Mouse (Mus musculus): ENCODE measurements around the gene Dab1.

Gene Dab1

GRCm38 (mm10) chr4:104008406-104008805, 389.2 kb downstream of the Dab1 start:
- DNase-seq = no peak

- no peak for DNase-seq
Measured at GRCm38 (mm10) chr4:104011683-104012082, 392.5 kb downstream of the Dab1 start.

GRCm38 (mm10) chr4:104012150-104012549, 393.0 kb downstream of the Dab1 start:
- no peak for DNase-seq

GRCm38 (mm10) chr4:104025117-104025694, 406.0 kb downstream of the Dab1 start:
- no peak for DNase-seq

- no peak for DNase-seq
Measured at GRCm38 (mm10) chr4:104026834-104027233, 407.7 kb downstream of the Dab1 start.

- no peak for DNase-seq
Measured at GRCm38 (mm10) chr4:104027239-104027638, 408.1 kb downstream of the Dab1 start.

- DNase-seq = no peak
Measured at GRCm38 (mm10) chr4:104036091-104036490, 416.9 kb downstream of the Dab1 start.

GRCm38 (mm10) chr4:104039588-104039987, 420.4 kb downstream of the Dab1 start:
- no peak for DNase-seq

GRCm38 (mm10) chr4:104043441-104043840, 424.3 kb downstream of the Dab1 start:
- DNase-seq = no peak

GRCm38 (mm10) chr4:104044634-104045033, 425.5 kb downstream of the Dab1 start:
- no peak for DNase-seq

GRCm38 (mm10) chr4:104047966-104048804, 429.0 kb downstream of the Dab1 start:
- no peak for DNase-seq

GRCm38 (mm10) chr4:104057116-104057515, 438.0 kb downstream of the Dab1 start:
- DNase-seq = no peak

- no peak for DNase-seq
Measured at GRCm38 (mm10) chr4:104059569-104059968, 440.4 kb downstream of the Dab1 start.

- no peak for DNase-seq
Measured at GRCm38 (mm10) chr4:104062356-104062755, 443.2 kb downstream of the Dab1 start.

- DNase-seq = no peak
Measured at GRCm38 (mm10) chr4:104066901-104067300, 447.7 kb downstream of the Dab1 start.

GRCm38 (mm10) chr4:104067748-104068147, 448.6 kb downstream of the Dab1 start:
- no peak for DNase-seq

- DNase-seq = no peak
Measured at GRCm38 (mm10) chr4:104071296-104071695, 452.1 kb downstream of the Dab1 start.

- no peak for DNase-seq
Measured at GRCm38 (mm10) chr4:104073920-104074459, 454.8 kb downstream of the Dab1 start.

GRCm38 (mm10) chr4:104077771-104078170, 458.6 kb downstream of the Dab1 start:
- no peak for DNase-seq

- DNase-seq = no peak
Measured at GRCm38 (mm10) chr4:104106299-104106698, 487.1 kb downstream of the Dab1 start.

- no peak for DNase-seq
Measured at GRCm38 (mm10) chr4:104111614-104112013, 492.5 kb downstream of the Dab1 start.

- DNase-seq = no peak
Measured at GRCm38 (mm10) chr4:104113209-104114005, 494.2 kb downstream of the Dab1 start.

GRCm38 (mm10) chr4:104114006-104114361, 494.8 kb downstream of the Dab1 start:
- DNase-seq = no peak
